Mouse (Mus musculus) frontal cortex, postnatal 10 days (tissue): Measurements from ENCODE around the gene Ankrd44.
"Not testable (repeated sequence)": the region's sequence is repeated elsewhere in the genome, so short reads cannot be mapped to it uniquely, and the experiment has no call there.

ENCODE experiments used
- DNase-seq, 2 experiments: peaks; one replicate each; pipeline ENCODE4 v3.0.0; 2022; ENCODE audit warnings: low spot score in 2 of 2, mixed read lengths in 1 of 2

The Ankrd44 gene

GRCm38 (mm10) chr1:54925971-54926771 lies at the start of gene Ankrd44:
Gene Ankrd44, minus strand, starts transcription at chr1:54926387.
- DNase-seq = peak; percentile 44 to 77

- DNase-seq = no peak
These were observed 45.7 kb upstream of the Ankrd44 start for GRCm38 (mm10) chr1:54971687-54972404.

GRCm38 (mm10) chr1:54966858-54967257 lies 40.7 kb upstream of the Ankrd44 start:
- no peak for DNase-seq

GRCm38 (mm10) chr1:54965159-54965995 lies 39.2 kb upstream of the Ankrd44 start:
- no peak for DNase-seq

GRCm38 (mm10) chr1:54961724-54962123 lies 35.5 kb upstream of the Ankrd44 start:
- DNase-seq = no peak

- no peak for DNase-seq
These were observed 34.5 kb upstream of the Ankrd44 start for GRCm38 (mm10) chr1:54960613-54961165.

- no peak for DNase-seq
These were observed 32.3 kb upstream of the Ankrd44 start for GRCm38 (mm10) chr1:54958525-54958924.

- not testable (repeated sequence) for DNase-seq
These were observed 30.8 kb upstream of the Ankrd44 start for GRCm38 (mm10) chr1:54956995-54957394.

- no peak for DNase-seq
These were observed 28.7 kb upstream of the Ankrd44 start for GRCm38 (mm10) chr1:54954856-54955255.

GRCm38 (mm10) chr1:54944648-54945047 lies 18.5 kb upstream of the Ankrd44 start:
- DNase-seq = no peak

GRCm38 (mm10) chr1:54935466-54935865 lies 9.3 kb upstream of the Ankrd44 start:
- DNase-seq = no peak

- DNase-seq = no peak
These were observed 8.7 kb upstream of the Ankrd44 start for GRCm38 (mm10) chr1:54934911-54935310.

- no peak for DNase-seq
These were observed 7.5 kb upstream of the Ankrd44 start for GRCm38 (mm10) chr1:54933646-54934045.

GRCm38 (mm10) chr1:54932456-54933115 lies 6.4 kb upstream of the Ankrd44 start:
- no peak for DNase-seq

GRCm38 (mm10) chr1:54931231-54931630 lies 5.0 kb upstream of the Ankrd44 start:
- DNase-seq = no peak

- DNase-seq = no peak
These were observed 4.5 kb upstream of the Ankrd44 start for GRCm38 (mm10) chr1:54930670-54931200.

- DNase-seq = peak in 1 of 2 experiments; percentile 24
These were observed 694 bp downstream of the Ankrd44 start for GRCm38 (mm10) chr1:54925451-54925934.

- DNase-seq = no peak
These were observed 1.4 kb downstream of the Ankrd44 start for GRCm38 (mm10) chr1:54924760-54925159.

GRCm38 (mm10) chr1:54924309-54924685 lies 1.9 kb downstream of the Ankrd44 start:
- DNase-seq = no peak

GRCm38 (mm10) chr1:54923366-54924308 lies 2.5 kb downstream of the Ankrd44 start:
- DNase-seq = no peak
